Mouse (Mus musculus) CH12.LX (cell line): ENCODE data around the gene Prr5. TPM values are rescaled to one million over a fixed set of nuclear protein-coding genes. Genes with fewer than 3 reads are reported as not detected.

Experiments
- DNase-seq: peaks from one replicate; pipeline ENCODE4 v3.0.0-alpha.2; 2013; ENCODE audit errors: extremely low read depth
- H3K27ac ChIP-seq: 2 replicates; pipeline ENCODE4 v1.5.1; 2012; ENCODE audit warnings: low read depth, mild to moderate bottlenecking, control low read depth, moderate library complexity; ENCODE audit not compliant: insufficient read depth
- H3K27me3 ChIP-seq: replicated peaks from 2 replicates; pipeline ENCODE3; 2012; ENCODE audit warnings: inconsistent platforms
- H3K36me3 ChIP-seq, 2 experiments: replicated peaks in 1 of 2; 2 replicates each; pipeline versions ENCODE3 to v1.6.1; 2012; ENCODE audit warnings: inconsistent platforms in 1 of 2, low read length in 1 of 2, mild to moderate bottlenecking in 1 of 2, mixed read lengths in 1 of 2, moderate library complexity in 1 of 2; ENCODE audit not compliant: control insufficient read depth in 1 of 2, insufficient read depth in 1 of 2
- H3K4me1 ChIP-seq, 2 experiments: 2 replicates each; pipeline ENCODE4 v1.6.1; 2012; ENCODE audit warnings: inconsistent platforms in 1 of 2, moderate library complexity in 1 of 2; ENCODE audit not compliant: insufficient read depth in 2 of 2, control insufficient read depth in 1 of 2
- H3K4me2 ChIP-seq: 2 replicates; pipeline ENCODE4 v1.6.1; 2012; ENCODE audit warnings: low read depth, mild to moderate bottlenecking, control low read depth; ENCODE audit not compliant: poor library complexity, insufficient read depth, severe bottlenecking
- H3K4me3 ChIP-seq, 3 experiments: fragments of 150-350 bp in 1 of 3; sonication (generic) in 1 of 3; replicated peaks in 1 of 3; 2 replicates each; pipeline versions ENCODE3 to v1.5.1; 2011 to 2012; ENCODE audit warnings: low read depth in 2 of 3, low read length in 2 of 3, mild to moderate bottlenecking in 2 of 3, moderate library complexity in 2 of 3, control low read depth in 1 of 3, improper control_type of control experiment in 1 of 3, inconsistent platforms in 1 of 3, mixed read lengths in 1 of 3; ENCODE audit not compliant: poor library complexity in 1 of 3
- H3K79me2 ChIP-seq: replicated peaks from 2 replicates; pipeline ENCODE4 v1.6.1; 2012; ENCODE audit warnings: mild to moderate bottlenecking, moderate library complexity; ENCODE audit not compliant: control insufficient read depth, poor library complexity, insufficient read depth, severe bottlenecking; ENCODE audit errors: extremely low read depth
- H3K9ac ChIP-seq: 2 replicates; pipeline ENCODE4 v1.6.1; 2012; ENCODE audit warnings: low read depth, mild to moderate bottlenecking, control low read depth, moderate library complexity; ENCODE audit not compliant: insufficient read depth
- H3K9me3 ChIP-seq: replicated peaks from 2 replicates; pipeline ENCODE3; 2012; ENCODE audit warnings: low read length, inconsistent platforms, mixed read lengths
- BHLHE40 ChIP-seq: IDR thresholded peaks from 2 replicates; pipeline ENCODE4 v1.6.1; 2011; ENCODE audit warnings: mild to moderate bottlenecking, low read depth, low read length, improper control_type of control experiment
- CHD1 ChIP-seq: IDR thresholded peaks from 2 replicates; pipeline ENCODE4 v1.6.1; 2012; ENCODE audit warnings: low read depth, low read length, improper control_type of control experiment, inconsistent platforms
- E2F4 ChIP-seq: IDR thresholded peaks from 2 replicates; pipeline ENCODE4 v1.6.1; 2011; ENCODE audit warnings: low read depth, low read length, improper control_type of control experiment; ENCODE audit not compliant: insufficient replicate concordance
- ELF1 ChIP-seq: IDR thresholded peaks from 2 replicates; pipeline ENCODE4 v1.6.1; 2014; ENCODE audit warnings: low read depth, mild to moderate bottlenecking, inconsistent platforms, low read length, improper control_type of control experiment
- EP300 ChIP-seq: IDR thresholded peaks from 2 replicates; pipeline ENCODE4 v1.6.1; 2011; ENCODE audit warnings: low read length, improper control_type of control experiment
- GABPA ChIP-seq: IDR thresholded peaks from 2 replicates; pipeline ENCODE4 v1.6.1; 2012; ENCODE audit warnings: low read depth, low read length, improper control_type of control experiment, inconsistent platforms; ENCODE audit not compliant: insufficient replicate concordance
- IRF4 ChIP-seq: IDR thresholded peaks from 2 replicates; pipeline ENCODE4 v1.6.1; 2014; ENCODE audit warnings: low read depth, mild to moderate bottlenecking, inconsistent platforms, low read length, improper control_type of control experiment
- JUN ChIP-seq: IDR thresholded peaks from 2 replicates; pipeline ENCODE4 v1.6.1; 2011; ENCODE audit warnings: low read depth, mild to moderate bottlenecking, low read length, improper control_type of control experiment, moderate library complexity; ENCODE audit not compliant: insufficient read depth
- JUND ChIP-seq: conservative IDR thresholded peaks from 2 replicates; pipeline ENCODE4 v1.6.1; 2011; ENCODE audit warnings: low read depth, low read length, improper control_type of control experiment
- MAFK ChIP-seq: IDR thresholded peaks from 2 replicates; pipeline ENCODE4 v1.6.1; 2011; ENCODE audit warnings: low read length, improper control_type of control experiment; ENCODE audit not compliant: insufficient replicate concordance
- MAX ChIP-seq: IDR thresholded peaks from 2 replicates; pipeline ENCODE4 v1.6.1; 2011; ENCODE audit warnings: low read length, improper control_type of control experiment
- MEF2A ChIP-seq: IDR thresholded peaks from 2 replicates; pipeline ENCODE4 v1.6.1; 2014; ENCODE audit warnings: low read depth, mild to moderate bottlenecking, inconsistent platforms, low read length, improper control_type of control experiment, borderline replicate concordance
- MXI1 ChIP-seq: IDR thresholded peaks from 2 replicates; pipeline ENCODE4 v1.6.1; 2011; ENCODE audit warnings: mild to moderate bottlenecking, low read depth, low read length, improper control_type of control experiment
- MYC ChIP-seq: IDR thresholded peaks from 2 replicates; pipeline ENCODE4 v1.6.1; 2011; ENCODE audit warnings: low read depth, mild to moderate bottlenecking, improper control_type of control experiment, low read length
- NELFE ChIP-seq: IDR thresholded peaks from 2 replicates; pipeline ENCODE4 v1.6.1; 2011; ENCODE audit warnings: low read depth, low read length, improper control_type of control experiment
- PAX5 ChIP-seq: IDR thresholded peaks from 2 replicates; pipeline ENCODE4 v1.6.1; 2012; ENCODE audit warnings: low read length, inconsistent platforms, mixed read lengths
- RAD21 ChIP-seq: IDR thresholded peaks from 2 replicates; pipeline ENCODE4 v1.6.1; 2011; ENCODE audit warnings: low read depth, mild to moderate bottlenecking, low read length, improper control_type of control experiment, moderate library complexity
- RCOR1 ChIP-seq: conservative IDR thresholded peaks from 2 replicates; pipeline ENCODE4 v1.6.1; 2012; ENCODE audit warnings: low read depth, mild to moderate bottlenecking, inconsistent platforms, low read length, improper control_type of control experiment
- SIN3A ChIP-seq: IDR thresholded peaks from 2 replicates; pipeline ENCODE4 v1.6.1; 2012; ENCODE audit warnings: low read length, improper control_type of control experiment, inconsistent platforms
- SMC3 ChIP-seq: IDR thresholded peaks from 2 replicates; pipeline ENCODE4 v1.6.1; 2011; ENCODE audit warnings: low read depth, low read length, improper control_type of control experiment
- TCF12 ChIP-seq: IDR thresholded peaks from 2 replicates; pipeline ENCODE4 v1.6.1; 2014; ENCODE audit warnings: low read depth, mild to moderate bottlenecking, inconsistent platforms, low read length, improper control_type of control experiment
- USF2 ChIP-seq: conservative IDR thresholded peaks from 2 replicates; pipeline ENCODE4 v1.6.1; 2011; ENCODE audit warnings: low read depth, low read length, improper control_type of control experiment
- ZKSCAN1 ChIP-seq: IDR thresholded peaks from 2 replicates; pipeline ENCODE4 v1.6.1; 2012; ENCODE audit warnings: low read depth, inconsistent platforms, low read length, improper control_type of control experiment, borderline replicate concordance
- ZNF384 ChIP-seq: IDR thresholded peaks from 2 replicates; pipeline ENCODE4 v1.6.1; 2012; ENCODE audit warnings: low read depth, low read length, improper control_type of control experiment, inconsistent platforms
- dilution Hi-C: fragments of 300-500 bp; cut with MboI; formaldehyde crosslinking; loops from 2 replicates; pipeline ENCODE4 v1.14.3; 2020; ENCODE audit warnings: low sequenced_read_pairs; ENCODE audit not compliant: extremely low pct_unique_long_range_greater_than_20kb, extremely low pct_ligation_motif_present
- in situ Hi-C: fragments of 300-500 bp; cut with MboI; formaldehyde crosslinking; loops from 3 replicates; pipeline ENCODE4 v1.14.3; 2019; ENCODE audit warnings: low sequenced_read_pairs, low pct_ligation_motif_present, low pct_unique_long_range_greater_than_20kb, mixed read lengths
- polyA plus RNA-seq: library from polyadenylated mRNA; unstranded; fragments of >175 nt; gene quantifications from 2 replicates; pipeline ENCODE4 v1.2.1, GENCODE M21; 2012; ENCODE audit warnings: low read depth; ENCODE audit not compliant: insufficient read length
- total RNA-seq, 2 experiments: library from RNA; depleted of rRNA; stranded (reverse); fragments of 300-350 nt in 1 of 2; fragments of >200 nt in 1 of 2; gene quantifications; 2 replicates each; pipeline ENCODE4 v1.2.3; 2012 to 2014

Gene Prr5
- total and polyA plus RNA-seq, 3 experiments, result 11.6 to 68.2 (median 19.7) TPM

DNA sequence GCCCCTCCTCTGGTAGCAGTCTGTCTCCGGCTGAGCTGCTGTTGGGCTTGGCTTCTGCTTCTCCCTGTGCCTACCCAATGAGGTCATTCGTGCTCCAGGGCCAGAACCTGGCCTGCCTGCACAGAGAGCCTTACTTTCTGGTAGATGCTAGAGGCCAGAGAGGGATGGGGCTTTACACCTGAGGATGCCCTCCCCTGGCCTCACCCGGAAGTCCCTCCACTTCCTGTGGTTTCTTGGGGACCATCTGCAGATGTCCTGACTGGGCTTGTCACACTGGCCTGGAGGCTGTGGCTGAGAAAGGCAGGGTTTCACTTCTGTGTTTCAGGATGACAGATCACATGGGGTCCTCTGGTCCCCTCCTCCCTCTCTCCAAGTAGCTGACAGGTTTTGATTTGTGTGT lies 16.0 kb downstream of the Prr5 start (continued):
- TF ChIP-seq JUN (peak; percentile 70), MXI1 (peak; percentile 68), E2F4 (no peak), NELFE (peak; percentile 47; the same call in 1 of the 2 replicates), CHD1 (0 out of 2 replicates have a peak, but pooled peaks have one; percentile 17), RCOR1 (peak; percentile 98)

DNA sequence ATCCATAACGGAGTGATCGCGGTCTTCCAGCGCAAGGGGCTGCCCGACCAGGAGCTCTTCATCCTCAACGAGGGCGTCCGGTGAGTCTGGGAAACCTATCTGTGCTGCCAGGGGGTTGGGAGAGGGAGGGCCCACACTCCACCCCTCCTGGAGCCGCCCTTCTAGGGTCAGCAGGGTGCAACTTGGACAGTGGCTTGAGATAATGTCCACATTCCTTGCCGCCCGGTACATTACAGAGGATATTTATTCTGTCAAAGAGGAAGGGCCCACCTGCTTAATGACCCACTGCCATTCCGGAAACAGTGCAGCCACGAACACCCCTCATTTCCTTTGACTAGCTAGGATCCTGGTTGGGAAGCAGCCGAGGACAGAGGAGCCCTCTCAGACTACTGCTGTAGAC lies 18.5 kb downstream of the Prr5 start:
- dilution Hi-C loops, result no loop called here
- no peak overlapping the region for H3K4me2 ChIP-seq
- H3K79me2 ChIP-seq, result peaks cover 44% of the 10 kb centered on the region
- peaks cover 53 to 72% of the 10 kb centered on the region in 2 experiments for H3K36me3 ChIP-seq
- peaks cover 26 to 63% of the 10 kb centered on the region in 2 experiments for H3K4me1 ChIP-seq
- H3K9ac ChIP-seq, result no peak overlapping the region
- no peak for TF ChIP-seq MAX
- TF ChIP-seq IRF4, result no peak
- no peak overlapping the region for H3K4me3 ChIP-seq
- DNase-seq, result no peak
- H3K9me3 ChIP-seq, result peaks cover 3% of the 10 kb centered on the region
- no peaks in the 10 kb centered on the region for H3K27me3 ChIP-seq
- in situ Hi-C loops, result no loop called here
- H3K27ac ChIP-seq, result no peak overlapping the region

DNA sequence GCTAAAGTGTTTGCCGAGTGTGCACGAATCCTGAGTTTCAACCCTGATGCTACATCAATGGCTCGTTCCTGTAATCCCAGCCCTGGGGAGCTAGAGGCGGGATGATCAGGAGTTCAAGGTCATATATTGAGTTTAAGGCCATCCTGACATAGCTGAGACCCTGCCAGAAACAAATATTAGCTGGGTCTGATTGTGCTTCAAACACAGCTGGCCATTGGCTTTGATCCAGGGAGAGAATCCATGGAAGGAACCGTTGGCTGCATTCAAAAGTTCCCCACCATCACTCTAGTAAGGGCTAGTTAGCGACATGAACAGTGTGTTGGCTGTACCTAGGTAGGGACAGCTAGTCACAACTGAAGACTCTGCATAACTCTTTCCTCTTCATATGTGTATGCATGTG lies 19.9 kb downstream of the Prr5 start:
- in situ Hi-C loops, result no loop called here
- no peak overlapping the region for H3K27ac ChIP-seq
- peaks cover 3% of the 10 kb centered on the region for H3K9me3 ChIP-seq
- DNase-seq, result no peak
- no peaks in the 10 kb centered on the region for H3K27me3 ChIP-seq
- no peak overlapping the region for H3K4me2 ChIP-seq
- dilution Hi-C loops, result no loop called here
- no peak overlapping the region for H3K4me3 ChIP-seq
- peaks cover 17 to 50% of the 10 kb centered on the region in 2 experiments for H3K4me1 ChIP-seq
- TF ChIP-seq GABPA (no peak), RAD21 (no peak), SMC3 (no peak), USF2 (no peak), MAFK (no peak), ZNF384 (no peak), JUND (no peak), TCF12 (no peak), MEF2A (no peak), E2F4 (no peak), PAX5 (no peak), MXI1 (no peak), MYC (no peak), BHLHE40 (no peak), ZKSCAN1 (no peak), ELF1 (no peak), SIN3A (no peak), EP300 (no peak)
- peaks cover 32% of the 10 kb centered on the region for H3K79me2 ChIP-seq
- peaks cover 67 to 84% of the 10 kb centered on the region in 2 experiments for H3K36me3 ChIP-seq
- no peak overlapping the region for H3K9ac ChIP-seq
